Mouse (Mus musculus) c-Kit-negative CD71-positive TER-119-positive erythroid progenitor cells, embryonic 14.5 days (primary cell): ENCODE results near the gene Tasp1.
"Not testable (repeated sequence)": the region's sequence is repeated elsewhere in the genome, so short reads cannot be mapped to it uniquely, and the experiment has no call there.

Experiments used
- DNase-seq: peaks from one replicate; pipeline ENCODE4 v3.0.0-alpha.2; 2013; ENCODE audit warnings: low read depth, low spot score

Gene Tasp1

GRCm38 (mm10) chr2:140066353-140067314 lies at the start of gene Tasp1:
Gene Tasp1 (minus strand): TSS chr2:140066805.
- DNase-seq: peak; percentile 91

GRCm38 (mm10) chr2:140113851-140114250 lies 47.2 kb upstream of the Tasp1 start:
- no peak for DNase-seq

GRCm38 (mm10) chr2:140108945-140109344 lies 42.3 kb upstream of the Tasp1 start:
- no peak for DNase-seq

- no peak for DNase-seq
Measured at GRCm38 (mm10) chr2:140107641-140108040, 41.0 kb upstream of the Tasp1 start.

- no peak for DNase-seq
Measured at GRCm38 (mm10) chr2:140104951-140105350, 38.3 kb upstream of the Tasp1 start.

GRCm38 (mm10) chr2:140100551-140101474 lies 34.2 kb upstream of the Tasp1 start:
- no peak for DNase-seq

GRCm38 (mm10) chr2:140099971-140100370 lies 33.4 kb upstream of the Tasp1 start:
- no peak for DNase-seq

GRCm38 (mm10) chr2:140097131-140097591 lies 30.6 kb upstream of the Tasp1 start:
- DNase-seq: peak; percentile 85

- no peak for DNase-seq
Measured at GRCm38 (mm10) chr2:140096034-140096433, 29.4 kb upstream of the Tasp1 start.

- DNase-seq: no peak
Measured at GRCm38 (mm10) chr2:140093433-140093832, 26.8 kb upstream of the Tasp1 start.

- no peak for DNase-seq
Measured at GRCm38 (mm10) chr2:140084245-140084644, 17.6 kb upstream of the Tasp1 start.

GRCm38 (mm10) chr2:140080747-140081577 lies 14.4 kb upstream of the Tasp1 start:
- no peak for DNase-seq

GRCm38 (mm10) chr2:140079284-140079683 lies 12.7 kb upstream of the Tasp1 start:
- DNase-seq: not testable (repeated sequence)

GRCm38 (mm10) chr2:140078600-140079280 lies 12.1 kb upstream of the Tasp1 start:
- no peak for DNase-seq

- DNase-seq: no peak
Measured at GRCm38 (mm10) chr2:140077476-140077875, 10.9 kb upstream of the Tasp1 start.

- DNase-seq: no peak
Measured at GRCm38 (mm10) chr2:140075150-140075549, 8.5 kb upstream of the Tasp1 start.

GRCm38 (mm10) chr2:140067516-140067915 lies 911 bp upstream of the Tasp1 start:
- no peak for DNase-seq

- peak; percentile 12 for DNase-seq
Measured at GRCm38 (mm10) chr2:140065676-140066075, 929 bp downstream of the Tasp1 start.

- DNase-seq: no peak
Measured at GRCm38 (mm10) chr2:140061481-140061880, 5.1 kb downstream of the Tasp1 start.

GRCm38 (mm10) chr2:140060092-140060867 lies 6.3 kb downstream of the Tasp1 start:
- DNase-seq: no peak
